Mouse (Mus musculus) CH12.LX (cell line): ENCODE data around the gene Ncoa7. TPM values are rescaled to one million over a fixed set of nuclear protein-coding genes. Genes with fewer than 3 reads are reported as not detected.

ENCODE experiments used
- DNase-seq: peaks from one replicate; pipeline ENCODE4 v3.0.0-alpha.2; 2013; ENCODE audit errors: extremely low read depth
- H3K27ac ChIP-seq: 2 replicates; pipeline ENCODE4 v1.5.1; 2012; ENCODE audit warnings: low read depth, mild to moderate bottlenecking, control low read depth, moderate library complexity; ENCODE audit not compliant: insufficient read depth
- H3K27me3 ChIP-seq: replicated peaks from 2 replicates; pipeline ENCODE3; 2012; ENCODE audit warnings: inconsistent platforms
- H3K36me3 ChIP-seq, 2 experiments: replicated peaks in 1 of 2; 2 replicates each; pipeline versions ENCODE3 to v1.6.1; 2012; ENCODE audit warnings: inconsistent platforms in 1 of 2, low read length in 1 of 2, mild to moderate bottlenecking in 1 of 2, mixed read lengths in 1 of 2, moderate library complexity in 1 of 2; ENCODE audit not compliant: control insufficient read depth in 1 of 2, insufficient read depth in 1 of 2
- H3K4me1 ChIP-seq, 2 experiments: 2 replicates each; pipeline ENCODE4 v1.6.1; 2012; ENCODE audit warnings: inconsistent platforms in 1 of 2, moderate library complexity in 1 of 2; ENCODE audit not compliant: insufficient read depth in 2 of 2, control insufficient read depth in 1 of 2
- H3K4me2 ChIP-seq: 2 replicates; pipeline ENCODE4 v1.6.1; 2012; ENCODE audit warnings: low read depth, mild to moderate bottlenecking, control low read depth; ENCODE audit not compliant: poor library complexity, insufficient read depth, severe bottlenecking
- H3K4me3 ChIP-seq, 3 experiments: fragments of 150-350 bp in 1 of 3; sonication (generic) in 1 of 3; replicated peaks in 1 of 3; 2 replicates each; pipeline versions ENCODE3 to v1.5.1; 2011 to 2012; ENCODE audit warnings: low read depth in 2 of 3, low read length in 2 of 3, mild to moderate bottlenecking in 2 of 3, moderate library complexity in 2 of 3, control low read depth in 1 of 3, improper control_type of control experiment in 1 of 3, inconsistent platforms in 1 of 3, mixed read lengths in 1 of 3; ENCODE audit not compliant: poor library complexity in 1 of 3
- H3K79me2 ChIP-seq: replicated peaks from 2 replicates; pipeline ENCODE4 v1.6.1; 2012; ENCODE audit warnings: mild to moderate bottlenecking, moderate library complexity; ENCODE audit not compliant: control insufficient read depth, poor library complexity, insufficient read depth, severe bottlenecking; ENCODE audit errors: extremely low read depth
- H3K9ac ChIP-seq: 2 replicates; pipeline ENCODE4 v1.6.1; 2012; ENCODE audit warnings: low read depth, mild to moderate bottlenecking, control low read depth, moderate library complexity; ENCODE audit not compliant: insufficient read depth
- H3K9me3 ChIP-seq: replicated peaks from 2 replicates; pipeline ENCODE3; 2012; ENCODE audit warnings: low read length, inconsistent platforms, mixed read lengths
- CHD1 ChIP-seq: IDR thresholded peaks from 2 replicates; pipeline ENCODE4 v1.6.1; 2012; ENCODE audit warnings: low read depth, low read length, improper control_type of control experiment, inconsistent platforms
- CHD2 ChIP-seq: IDR thresholded peaks from 2 replicates; pipeline ENCODE4 v1.6.1; 2011; ENCODE audit warnings: low read length, improper control_type of control experiment
- E2F4 ChIP-seq: IDR thresholded peaks from 2 replicates; pipeline ENCODE4 v1.6.1; 2011; ENCODE audit warnings: low read depth, low read length, improper control_type of control experiment; ENCODE audit not compliant: insufficient replicate concordance
- ELF1 ChIP-seq: IDR thresholded peaks from 2 replicates; pipeline ENCODE4 v1.6.1; 2014; ENCODE audit warnings: low read depth, mild to moderate bottlenecking, inconsistent platforms, low read length, improper control_type of control experiment
- EP300 ChIP-seq: IDR thresholded peaks from 2 replicates; pipeline ENCODE4 v1.6.1; 2011; ENCODE audit warnings: low read length, improper control_type of control experiment
- GABPA ChIP-seq: IDR thresholded peaks from 2 replicates; pipeline ENCODE4 v1.6.1; 2012; ENCODE audit warnings: low read depth, low read length, improper control_type of control experiment, inconsistent platforms; ENCODE audit not compliant: insufficient replicate concordance
- HCFC1 ChIP-seq: IDR thresholded peaks from 2 replicates; pipeline ENCODE4 v1.6.1; 2012; ENCODE audit warnings: low read depth, mild to moderate bottlenecking, inconsistent platforms, low read length, improper control_type of control experiment
- IRF4 ChIP-seq: IDR thresholded peaks from 2 replicates; pipeline ENCODE4 v1.6.1; 2014; ENCODE audit warnings: low read depth, mild to moderate bottlenecking, inconsistent platforms, low read length, improper control_type of control experiment
- JUN ChIP-seq: IDR thresholded peaks from 2 replicates; pipeline ENCODE4 v1.6.1; 2011; ENCODE audit warnings: low read depth, mild to moderate bottlenecking, low read length, improper control_type of control experiment, moderate library complexity; ENCODE audit not compliant: insufficient read depth
- MAFK ChIP-seq: IDR thresholded peaks from 2 replicates; pipeline ENCODE4 v1.6.1; 2011; ENCODE audit warnings: low read length, improper control_type of control experiment; ENCODE audit not compliant: insufficient replicate concordance
- MAX ChIP-seq: IDR thresholded peaks from 2 replicates; pipeline ENCODE4 v1.6.1; 2011; ENCODE audit warnings: low read length, improper control_type of control experiment
- MEF2A ChIP-seq: IDR thresholded peaks from 2 replicates; pipeline ENCODE4 v1.6.1; 2014; ENCODE audit warnings: low read depth, mild to moderate bottlenecking, inconsistent platforms, low read length, improper control_type of control experiment, borderline replicate concordance
- MYC ChIP-seq: IDR thresholded peaks from 2 replicates; pipeline ENCODE4 v1.6.1; 2011; ENCODE audit warnings: low read depth, mild to moderate bottlenecking, improper control_type of control experiment, low read length
- PAX5 ChIP-seq: IDR thresholded peaks from 2 replicates; pipeline ENCODE4 v1.6.1; 2012; ENCODE audit warnings: low read length, inconsistent platforms, mixed read lengths
- POLR2A ChIP-seq: IDR thresholded peaks from 2 replicates; pipeline ENCODE4 v1.6.1; 2011; ENCODE audit warnings: low read depth, mild to moderate bottlenecking, improper control_type of control experiment, low read length
- POLR2AphosphoS2 ChIP-seq: IDR thresholded peaks from 2 replicates; pipeline ENCODE4 v1.6.1; 2011; ENCODE audit warnings: low read depth, low read length, improper control_type of control experiment
- RAD21 ChIP-seq: IDR thresholded peaks from 2 replicates; pipeline ENCODE4 v1.6.1; 2011; ENCODE audit warnings: low read depth, mild to moderate bottlenecking, low read length, improper control_type of control experiment, moderate library complexity
- SMC3 ChIP-seq: IDR thresholded peaks from 2 replicates; pipeline ENCODE4 v1.6.1; 2011; ENCODE audit warnings: low read depth, low read length, improper control_type of control experiment
- TBP ChIP-seq: conservative IDR thresholded peaks from 2 replicates; pipeline ENCODE4 v1.6.1; 2011; ENCODE audit warnings: low read depth, low read length, improper control_type of control experiment
- UBTF ChIP-seq: IDR thresholded peaks from 2 replicates; pipeline ENCODE4 v1.6.1; 2012; ENCODE audit warnings: low read depth, mild to moderate bottlenecking, inconsistent platforms, low read length, improper control_type of control experiment, moderate library complexity
- ZNF384 ChIP-seq: IDR thresholded peaks from 2 replicates; pipeline ENCODE4 v1.6.1; 2012; ENCODE audit warnings: low read depth, low read length, improper control_type of control experiment, inconsistent platforms
- dilution Hi-C: fragments of 300-500 bp; cut with MboI; formaldehyde crosslinking; loops from 2 replicates; pipeline ENCODE4 v1.14.3; 2020; ENCODE audit warnings: low sequenced_read_pairs; ENCODE audit not compliant: extremely low pct_unique_long_range_greater_than_20kb, extremely low pct_ligation_motif_present
- in situ Hi-C: fragments of 300-500 bp; cut with MboI; formaldehyde crosslinking; loops from 3 replicates; pipeline ENCODE4 v1.14.3; 2019; ENCODE audit warnings: low sequenced_read_pairs, low pct_ligation_motif_present, low pct_unique_long_range_greater_than_20kb, mixed read lengths
- polyA plus RNA-seq: library from polyadenylated mRNA; unstranded; fragments of >175 nt; gene quantifications from 2 replicates; pipeline ENCODE4 v1.2.1, GENCODE M21; 2012; ENCODE audit warnings: low read depth; ENCODE audit not compliant: insufficient read length
- total RNA-seq, 2 experiments: library from RNA; depleted of rRNA; stranded (reverse); fragments of 300-350 nt in 1 of 2; fragments of >200 nt in 1 of 2; gene quantifications; 2 replicates each; pipeline ENCODE4 v1.2.3; 2012 to 2014

The Ncoa7 gene
- total and polyA plus RNA-seq, 3 experiments = 4.7 to 9.2 (median 7.0) TPM

DNA sequence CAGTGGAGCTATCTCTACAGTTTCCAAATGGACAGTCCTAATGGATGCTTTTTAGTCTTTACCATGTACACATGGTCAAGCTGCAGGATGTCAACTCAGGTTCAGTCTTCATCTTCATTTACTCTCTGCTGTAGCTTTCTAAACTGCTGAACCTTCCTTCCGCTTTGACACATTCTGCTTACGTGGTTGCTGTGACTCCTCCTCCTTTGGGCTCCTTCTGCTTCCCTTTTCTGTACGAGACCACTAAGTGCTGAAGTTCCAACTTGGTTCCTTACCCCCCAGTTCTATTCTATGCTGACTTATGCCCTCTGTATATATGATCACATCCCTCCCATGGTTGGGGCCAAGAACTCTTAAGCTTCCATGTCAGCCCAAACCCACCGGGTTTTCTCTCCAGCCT lies 51.5 kb downstream of the Ncoa7 start:
- no peak for DNase-seq
- Histone ChIP-seq H3K4me1 (peaks cover 6 to 55% of the 10 kb centered on the region in 2 experiments; a peak in 3 of 4 replicates), H3K36me3 (no peaks in the 10 kb centered on the region), H3K27ac (no peak overlapping the region), H3K27me3 (no peaks in the 10 kb centered on the region), H3K4me2 (no peak overlapping the region), H3K4me3 (no peak overlapping the region), H3K79me2 (no peaks in the 10 kb centered on the region), H3K9ac (no peak overlapping the region), H3K9me3 (no peaks in the 10 kb centered on the region)
- in situ Hi-C loops (no loop called here), dilution Hi-C loops (no loop called here)
- TF ChIP-seq RAD21 (no peak), E2F4 (no peak), MAFK (no peak), SMC3 (no peak), CHD2 (no peak), TBP (no peak), GABPA (no peak), MEF2A (no peak), ELF1 (no peak), POLR2AphosphoS2 (no peak), MAX (no peak), PAX5 (no peak), UBTF (no peak), EP300 (no peak)

- no peak overlapping the region for H3K4me2 ChIP-seq
- dilution Hi-C loops (no loop called here), in situ Hi-C loops (no loop called here)
- DNase-seq = no peak
- H3K27ac ChIP-seq = no peak overlapping the region
- no peaks in the 10 kb centered on the region for H3K79me2 ChIP-seq
- no peak overlapping the region for H3K9ac ChIP-seq
- TF ChIP-seq EP300 (no peak; the same call in 1 of the 2 replicates), GABPA (no peak), POLR2AphosphoS2 (no peak), HCFC1 (no peak), CHD1 (no peak), RAD21 (no peak), POLR2A (no peak), JUN (no peak), ZNF384 (no peak), MYC (no peak), IRF4 (no peak)
- no peaks in the 10 kb centered on the region for H3K27me3 ChIP-seq
- H3K36me3 ChIP-seq = no peaks in the 10 kb centered on the region
- H3K4me3 ChIP-seq = no peak overlapping the region
- no peaks in the 10 kb centered on the region for H3K9me3 ChIP-seq
- H3K4me1 ChIP-seq = peaks cover 6 to 65% of the 10 kb centered on the region in 2 experiments; a peak in 3 of 4 replicates
These were observed 53.3 kb downstream of the Ncoa7 start for GRCm38 (mm10) chr10:30749807-30750206.
